ENCODE assay signal across 21 mouse cellular contexts in genomic region chr7:126355847-126356597, GRCm38 (mm10). TPM values are rescaled to one million over a fixed set of nuclear protein-coding genes. Genes with fewer than 3 reads are reported as not detected.
DNase-seq lines count a peak whose midpoint lies in the region; ATAC-seq and TF ChIP-seq lines count a peak whose summit lies in the region.
"Had no signal": no experiment of that assay in that cellular context is flagged by ENCODE, and none has a peak within 500 bp of the region (broad histone marks: within the 10 kb centered on the region; RNA-seq: fewer than 3 reads in every experiment).

No protein-coding gene starts in this region.

- H3K9ac ChIP-seq in liver, embryonic 11.5 days (ENCODE audit: low read depth, low read length), result no peak overlapping the region; the same call in 1 of the 2 replicates
- no peak overlapping the region for H3K9ac ChIP-seq in liver, postnatal 0 days (replicated peaks)
- H3K9ac ChIP-seq: heart, embryonic 15.5 days; neural tube, embryonic 15.5 days had no signal

- H3K27ac ChIP-seq in heart, embryonic 10.5 days, result peak overlapping the region; percentile 17; the same call in 1 of the 2 replicates
- H3K27ac ChIP-seq in liver, embryonic 11.5 days (ENCODE audit: low read depth, low read length), result peak overlapping the region; percentile 27
- no peak overlapping the region; the same call in 1 of the 2 replicates for H3K27ac ChIP-seq in liver, postnatal 0 days (ENCODE audit: low read depth)
- H3K27ac ChIP-seq in testis, adult 2 months (ENCODE audit: control insufficient read depth, insufficient read depth, low read depth, low read length), result no peak overlapping the region
- H3K27ac ChIP-seq: gastrocnemius, adult 2 months; heart, embryonic 15.5 days; neural tube, embryonic 15.5 days had no signal

- peak overlapping the region; percentile 53; the same call in 1 of the 2 replicates for H3K4me2 ChIP-seq in liver, embryonic 11.5 days
- no peak overlapping the region for H3K4me2 ChIP-seq in liver, postnatal 0 days (ENCODE audit: low read depth, low read length)
- H3K4me2 ChIP-seq: heart, embryonic 15.5 days; neural tube, embryonic 15.5 days had no signal

- TF ChIP-seq EP300 in liver, postnatal 0 days (IDR thresholded peaks at IDR 0.05; ENCODE audit: low read depth), result no peak

- H3K9me3 ChIP-seq in heart, embryonic 10.5 days, result no peaks in the 10 kb centered on the region
- H3K9me3 ChIP-seq in liver, embryonic 11.5 days (ENCODE audit: control insufficient read depth, low read length), result no peaks in the 10 kb centered on the region
- no peaks in the 10 kb centered on the region for H3K9me3 ChIP-seq in liver, postnatal 0 days (ENCODE audit: low read length)
- H3K9me3 ChIP-seq: heart, embryonic 15.5 days; neural tube, embryonic 15.5 days had no signal

- H3K4me3 ChIP-seq in heart, embryonic 10.5 days, result no peak overlapping the region
- H3K4me3 ChIP-seq in liver, embryonic 11.5 days (ENCODE audit: low read depth, low read length), result no peak overlapping the region
- no peak overlapping the region for H3K4me3 ChIP-seq in liver, postnatal 0 days (ENCODE audit: low read depth, low read length)
- peak overlapping the region; percentile 69 for H3K4me3 ChIP-seq in testis, adult 2 months (ENCODE audit: control insufficient read depth, low read depth, low read length)
- H3K4me3 ChIP-seq: gastrocnemius, adult 2 months; heart, embryonic 15.5 days; neural tube, embryonic 15.5 days had no signal

- no peaks in the 10 kb centered on the region for H3K36me3 ChIP-seq in heart, embryonic 10.5 days
- no peaks in the 10 kb centered on the region for H3K36me3 ChIP-seq in liver, embryonic 11.5 days (ENCODE audit: control insufficient read depth, insufficient read depth, low read length)
- no peaks in the 10 kb centered on the region for H3K36me3 ChIP-seq in liver, postnatal 0 days (replicated peaks; ENCODE audit: insufficient read depth, low read length)
- H3K36me3 ChIP-seq in testis, adult 2 months (ENCODE audit: control insufficient read depth, insufficient read depth, low read length), result no peaks in the 10 kb centered on the region
- H3K36me3 ChIP-seq: heart, embryonic 15.5 days; neural tube, embryonic 15.5 days had no signal

- WGBS in heart, embryonic 10.5 days, result 48% methylated on average over 5 of the region's 5 CpGs
- WGBS in liver, embryonic 11.5 days, result 41% methylated on average over 5 of the region's 5 CpGs
- WGBS in liver, postnatal 0 days (ENCODE audit: insufficient replicate concordance), result 59% methylated on average over 5 of the region's 5 CpGs

- ATAC-seq in liver, embryonic 11.5 days (replicated peaks; ENCODE audit: low FRiP score), result no peak
- no peak for ATAC-seq in liver, postnatal 0 days
- ATAC-seq: Patski had no signal

- peaks cover 30% of the 10 kb centered on the region for H3K4me1 ChIP-seq in heart, embryonic 10.5 days
- peaks cover 33% of the 10 kb centered on the region for H3K4me1 ChIP-seq in liver, embryonic 11.5 days (replicated peaks; ENCODE audit: control insufficient read depth, insufficient read depth, low read length)
- peaks cover 14% of the 10 kb centered on the region for H3K4me1 ChIP-seq in liver, postnatal 0 days (ENCODE audit: insufficient read depth)
- peaks cover 9% of the 10 kb centered on the region for H3K4me1 ChIP-seq in testis, adult 2 months (ENCODE audit: control insufficient read depth, insufficient read depth, low read length)

- H3K27me3 ChIP-seq in heart, embryonic 10.5 days (ENCODE audit: insufficient read depth, poor library complexity, severe bottlenecking), result no peaks in the 10 kb centered on the region
- H3K27me3 ChIP-seq in liver, embryonic 11.5 days (replicated peaks; ENCODE audit: control insufficient read depth, insufficient read depth, low read length), result no peaks in the 10 kb centered on the region
- no peaks in the 10 kb centered on the region for H3K27me3 ChIP-seq in liver, postnatal 0 days (ENCODE audit: insufficient read depth, low read length)
- H3K27me3 ChIP-seq in testis, adult 2 months (ENCODE audit: control insufficient read depth, insufficient read depth, low read length), result no peaks in the 10 kb centered on the region
- H3K27me3 ChIP-seq: CH12.LX; heart, embryonic 15.5 days; neural tube, embryonic 15.5 days; Patski had no signal

- peak; percentile 53; the same call in 1 of the 2 replicates for TF ChIP-seq POLR2A in testis, adult 2 months (IDR thresholded peaks at IDR 0.05; ENCODE audit: control insufficient read depth, low read depth, low read length)

- DNase-seq in heart, embryonic 10.5 days (ENCODE audit: low spot score), result no peak
- no peak for DNase-seq in heart, adult 9 months (ENCODE audit: low spot score in 2 of 2)
- no peak for DNase-seq in liver, embryonic 11.5 days (ENCODE audit: low spot score)
- no peak for DNase-seq in liver, postnatal 0 days
- no peak for DNase-seq in testis, postnatal 14 days (ENCODE audit: low spot score)
- no peak for DNase-seq in urinary bladder, postnatal 36 days (ENCODE audit: low spot score in 2 of 2)
- no peak for DNase-seq in spleen, adult 18-20 months
- DNase-seq: adrenal gland, postnatal 25 days; cerebellum, adult 8-10 months; gastrocnemius, adult 2 months; heart, adult 11 months; kidney, postnatal 4 days had no signal

- no peak for TF ChIP-seq CTCF in liver, postnatal 0 days (IDR thresholded peaks at IDR 0.05; ENCODE audit: low read depth)
- TF ChIP-seq CTCF in testis, adult 2 months (IDR thresholded peaks at IDR 0.05; ENCODE audit: control insufficient read depth, insufficient read depth, insufficient replicate concordance, low read depth, low read length), result no peak

RNA-seq across cellular contexts. Expression of gene Lat, which starts 13.3 kb away (rescaled TPM):
- 4.3 and 6.3 TPM in 2 replicates for polyA plus RNA-seq in heart, embryonic 10.5 days (2016; fragmentation: Nextera tagmentation; extraction: Ambion mirVana)
- polyA plus RNA-seq in liver, embryonic 11.5 days (2014; fragmentation: Nextera tagmentation; extraction: Ambion mirVana), result 18.8 and 20.3 TPM in 2 replicates
- 8.7 and 9.2 TPM in 2 replicates for polyA plus RNA-seq in liver, postnatal 0 days (2015; fragmentation: Nextera tagmentation; extraction: Ambion mirVana)
- 0.53 and 0.57 TPM in 2 replicates for polyA plus RNA-seq in testis, adult 2 months (2012; rRNA removed)

RNA-seq across cellular contexts. Expression of gene Spns1, which starts 21.2 kb away (rescaled TPM):
- 58.2 and 58.9 TPM in 2 replicates for polyA plus RNA-seq in heart, embryonic 10.5 days (2016; fragmentation: Nextera tagmentation; extraction: Ambion mirVana)
- 43.8 and 43.9 TPM in 2 replicates for polyA plus RNA-seq in liver, embryonic 11.5 days (2014; fragmentation: Nextera tagmentation; extraction: Ambion mirVana)
- polyA plus RNA-seq in liver, postnatal 0 days (2015; fragmentation: Nextera tagmentation; extraction: Ambion mirVana), result 17.2 and 18.6 TPM in 2 replicates
- polyA plus RNA-seq in testis, adult 2 months (2012; rRNA removed), result 30.9 and 44.2 TPM in 2 replicates

RNA-seq across cellular contexts. Expression of gene Nfatc2ip, which starts 40.5 kb away (rescaled TPM):
- 1.5 and 1.6 TPM in 2 replicates for polyA plus RNA-seq in heart, embryonic 10.5 days (2016; fragmentation: Nextera tagmentation; extraction: Ambion mirVana)
- polyA plus RNA-seq in liver, embryonic 11.5 days (2014; fragmentation: Nextera tagmentation; extraction: Ambion mirVana), result 3.6 and 4.0 TPM in 2 replicates
- 1.4 and 1.5 TPM in 2 replicates for polyA plus RNA-seq in liver, postnatal 0 days (2015; fragmentation: Nextera tagmentation; extraction: Ambion mirVana)
- polyA plus RNA-seq in testis, adult 2 months (2012; rRNA removed), result 39.4 and 41.3 TPM in 2 replicates

RNA-seq across cellular contexts. Expression of gene Cd19, which starts 58.7 kb away (rescaled TPM):
- not detected in 2 replicates for polyA plus RNA-seq in heart, embryonic 10.5 days (2016; fragmentation: Nextera tagmentation; extraction: Ambion mirVana)
- 0.13 TPM in 1 of 2 replicates, not detected in the other for polyA plus RNA-seq in liver, embryonic 11.5 days (2014; fragmentation: Nextera tagmentation; extraction: Ambion mirVana)
- 8.7 and 9.1 TPM in 2 replicates for polyA plus RNA-seq in liver, postnatal 0 days (2015; fragmentation: Nextera tagmentation; extraction: Ambion mirVana)
- 1.8 TPM in 2 replicates for polyA plus RNA-seq in testis, adult 2 months (2012; rRNA removed)
- polyA plus RNA-seq: embryonic facial prominence, embryonic 11.5 days; erythroblast, embryonic 14.5 days; heart, embryonic 15.5 days; intestine, embryonic 14.5 days; kidney, embryonic 14.5 days; Patski had no signal

Comparison
In these comparisons a context has a peak if more than half of its experiments do, and no peak if none do; other contexts are left out.
1. H3K27ac ChIP-seq: peak in heart, embryonic 10.5 days (single experiment) and liver, embryonic 11.5 days (single experiment); none in liver, postnatal 0 days (single experiment) and testis, adult 2 months (single experiment).